Mouse (Mus musculus) kidney, embryonic 14.5 days (tissue): ENCODE results near the gene Lrrc27. TPM values are rescaled to one million over a fixed set of nuclear protein-coding genes. Genes with fewer than 3 reads are reported as not detected.

ENCODE experiments used
- ATAC-seq: fragments of 200-750 bp; cut with Nextera tagmentation; 2 replicates; pipeline ENCODE4 v1.8.0; 2017; ENCODE audit warnings: moderate number of reproducible peaks, mild to moderate bottlenecking, moderate TSS enrichment, moderate library complexity; ENCODE audit not compliant: low FRiP score, low TSS enrichment
- H3K27ac ChIP-seq: fragments of 300-500 bp; sonication (generic); 2 replicates; pipeline ENCODE4 v1.5.1; 2014; ENCODE audit warnings: low read depth, mild to moderate bottlenecking, low read length, moderate library complexity, mixed read lengths
- H3K27me3 ChIP-seq: fragments of 300-500 bp; sonication (generic); 2 replicates; pipeline ENCODE4 v1.6.1; 2014; ENCODE audit warnings: mild to moderate bottlenecking, low read length; ENCODE audit not compliant: control insufficient read depth, insufficient read depth
- H3K36me3 ChIP-seq: fragments of 300-500 bp; sonication (generic); 2 replicates; pipeline ENCODE4 v1.6.1; 2014; ENCODE audit warnings: low read length, mixed read lengths; ENCODE audit not compliant: control insufficient read depth, insufficient read depth
- H3K4me1 ChIP-seq: fragments of 300-500 bp; sonication (generic); 2 replicates; pipeline ENCODE4 v1.6.1; 2014; ENCODE audit warnings: low read length, mixed read lengths; ENCODE audit not compliant: control insufficient read depth, insufficient read depth
- H3K4me2 ChIP-seq: fragments of 300-500 bp; sonication (generic); replicated peaks from 2 replicates; pipeline ENCODE4 v1.6.1; 2014; ENCODE audit warnings: low read depth, mild to moderate bottlenecking, low read length
- H3K4me3 ChIP-seq: fragments of 300-500 bp; sonication (generic); 2 replicates; pipeline ENCODE4 v1.5.1; 2014; ENCODE audit warnings: mild to moderate bottlenecking, low read length
- H3K9ac ChIP-seq: fragments of 300-500 bp; sonication (generic); 2 replicates; pipeline ENCODE4 v1.6.1; 2014; ENCODE audit warnings: low read depth, mild to moderate bottlenecking, low read length, moderate library complexity
- H3K9me3 ChIP-seq: fragments of 300-500 bp; sonication (generic); 2 replicates; pipeline ENCODE4 v1.6.1; 2016; ENCODE audit warnings: low read length; ENCODE audit not compliant: control insufficient read depth
- WGBS: fragments of 180-500 bp; shearing (Covaris S2); extraction: QIAGEN DNeasy Blood & Tissue Kit; methylation state at CpG from one replicate; pipeline ENCODE4 v1.1.7; 2014; 5-methylcytosine and 5-hydroxymethylcytosine counted together
- polyA plus RNA-seq: library from polyadenylated mRNA; unstranded; fragments of >200 nt; fragmentation: Nextera tagmentation; extraction: Ambion mirVana; gene quantifications from 2 replicates; pipeline ENCODE4 v1.2.1, GENCODE M21; 2014

The Lrrc27 gene
- polyA plus RNA-seq, 1 experiment from 2014 or later = 6.6 TPM

- H3K27me3 ChIP-seq = peaks cover 4% of the 10 kb centered on the region
- no peak overlapping the region for H3K4me2 ChIP-seq
- H3K4me1 ChIP-seq = peaks cover 39% of the 10 kb centered on the region
- peaks cover 12% of the 10 kb centered on the region; the same call in 1 of the 2 replicates for H3K36me3 ChIP-seq
- no peaks in the 10 kb centered on the region for H3K9me3 ChIP-seq
- 57% methylated on average over 3 of the region's 3 CpGs for WGBS
- no peak overlapping the region for H3K9ac ChIP-seq
- no peak overlapping the region for H3K4me3 ChIP-seq
- H3K27ac ChIP-seq = no peak overlapping the region
- no peak for ATAC-seq
Observed at GRCm38 (mm10) chr7:139253462-139253861, 40.7 kb downstream of the Lrrc27 start.

DNA sequence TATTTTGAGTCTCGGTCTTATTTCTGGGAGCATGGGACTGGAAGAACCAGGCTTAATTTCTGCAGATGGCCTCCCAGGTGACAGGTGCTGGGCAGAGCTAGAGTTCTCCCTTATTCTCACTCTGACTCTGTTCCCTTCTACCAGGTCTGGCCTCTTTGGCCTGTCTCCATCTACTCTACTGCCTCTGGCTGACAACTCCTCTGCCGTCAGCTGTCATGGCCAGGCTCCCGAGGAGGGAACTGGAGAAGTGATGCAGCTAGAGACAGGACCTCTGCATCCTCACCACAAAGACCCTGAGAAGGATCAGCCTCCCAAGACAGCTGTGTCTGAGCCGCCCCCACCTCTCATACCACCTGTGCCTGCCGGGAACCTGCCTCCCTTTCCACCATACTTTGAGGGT lies 41.8 kb downstream of the Lrrc27 start:
- Histone ChIP-seq H3K4me3 (no peak overlapping the region), H3K36me3 (peaks cover 12% of the 10 kb centered on the region; the same call in 1 of the 2 replicates), H3K9me3 (no peaks in the 10 kb centered on the region), H3K27ac (no peak overlapping the region), H3K4me2 (no peak overlapping the region), H3K27me3 (peaks cover 4% of the 10 kb centered on the region; the same call in 1 of the 2 replicates), H3K9ac (no peak overlapping the region), H3K4me1 (peaks cover 31% of the 10 kb centered on the region)
- WGBS = 81% methylated on average over 5 of the region's 5 CpGs
- ATAC-seq = no peak

DNA sequence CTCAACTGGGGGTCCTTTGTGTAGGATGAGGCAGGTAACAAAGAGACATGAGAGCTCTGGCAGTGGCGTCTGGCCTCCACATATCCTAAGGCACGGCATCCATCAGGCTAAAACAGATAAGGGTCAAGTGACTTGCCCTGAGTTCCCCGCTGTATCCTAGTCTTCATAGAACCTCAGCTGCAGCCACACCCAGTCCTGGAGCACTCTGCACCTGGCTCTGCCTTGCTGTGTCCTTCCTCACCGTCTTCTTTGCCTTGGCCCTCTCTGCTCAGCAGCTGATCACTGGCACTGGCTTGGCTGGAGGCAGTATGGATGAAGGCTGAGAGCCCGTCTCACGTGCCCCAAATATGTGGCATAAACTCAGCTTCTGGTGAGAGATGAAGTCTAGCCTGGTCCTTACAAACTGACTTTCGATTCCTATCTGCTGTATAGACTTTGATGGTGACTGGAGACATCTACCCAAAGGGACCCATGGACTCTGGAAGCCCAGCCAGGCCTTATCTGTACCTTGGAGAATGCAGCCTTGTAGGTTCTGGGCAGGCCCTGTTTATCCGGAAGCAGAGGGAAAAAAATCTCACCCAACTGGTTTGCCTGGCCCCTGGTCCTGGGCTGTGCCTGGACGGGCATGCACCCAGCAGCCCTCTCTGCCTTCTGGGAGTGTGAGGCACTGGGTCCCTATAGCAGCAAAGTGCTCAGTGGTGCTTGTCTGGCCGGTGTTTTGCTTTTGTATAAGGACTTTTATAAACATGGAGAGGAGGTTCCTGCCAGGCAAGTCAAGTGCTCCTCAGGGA lies 45.2 kb downstream of the Lrrc27 start:
- H3K27ac ChIP-seq = peak overlapping the region; percentile 74
- peaks cover 12% of the 10 kb centered on the region; the same call in 1 of the 2 replicates for H3K36me3 ChIP-seq
- no peak overlapping the region for H3K4me3 ChIP-seq
- ATAC-seq = peak; percentile 71
- peaks cover 2% of the 10 kb centered on the region; the same call in 1 of the 2 replicates for H3K9me3 ChIP-seq
- WGBS = 72% methylated on average over 10 of the region's 10 CpGs
- no peaks in the 10 kb centered on the region for H3K27me3 ChIP-seq
- peaks cover 4% of the 10 kb centered on the region; the same call in 1 of the 2 replicates for H3K4me1 ChIP-seq
- no peak overlapping the region for H3K9ac ChIP-seq
- no peak overlapping the region for H3K4me2 ChIP-seq

- ATAC-seq = no peak
- Histone ChIP-seq H3K9ac (no peak overlapping the region), H3K4me1 (peaks cover 9% of the 10 kb centered on the region; the same call in 1 of the 2 replicates), H3K27ac (no peak overlapping the region), H3K36me3 (no peaks in the 10 kb centered on the region), H3K27me3 (no peaks in the 10 kb centered on the region), H3K4me3 (no peak overlapping the region), H3K9me3 (peaks cover 2% of the 10 kb centered on the region; the same call in 1 of the 2 replicates), H3K4me2 (no peak overlapping the region)
- 42% methylated on average over 4 of the region's 4 CpGs for WGBS
Observed at GRCm38 (mm10) chr7:139264337-139264736, 51.5 kb downstream of the Lrrc27 start.

DNA sequence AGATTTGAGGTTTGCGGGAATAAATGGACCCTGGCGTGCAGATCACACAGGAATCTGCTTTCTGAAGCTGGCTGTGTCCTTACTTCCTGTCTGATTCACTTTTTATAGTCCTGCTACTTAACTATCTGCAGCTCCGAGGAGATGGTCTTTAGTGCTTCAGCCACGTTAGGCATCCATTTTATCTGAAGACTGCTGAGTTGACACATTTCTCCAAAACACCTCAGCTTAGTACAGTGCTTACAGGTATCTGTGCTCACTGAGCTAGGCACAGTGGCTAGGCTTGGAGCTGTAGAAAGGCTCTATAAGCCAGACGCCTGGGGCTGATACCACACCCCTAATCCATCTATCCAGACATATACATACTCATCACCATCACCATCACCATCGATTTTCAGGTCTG lies 52.8 kb downstream of the Lrrc27 start:
- Histone ChIP-seq H3K4me1 (peaks cover 9% of the 10 kb centered on the region; the same call in 1 of the 2 replicates), H3K27ac (no peak overlapping the region), H3K4me3 (no peak overlapping the region), H3K36me3 (no peaks in the 10 kb centered on the region), H3K9ac (no peak overlapping the region), H3K4me2 (no peak overlapping the region), H3K9me3 (peaks cover 2% of the 10 kb centered on the region; the same call in 1 of the 2 replicates), H3K27me3 (no peaks in the 10 kb centered on the region)
- WGBS = 68% methylated on average over 6 of the region's 6 CpGs
- no peak for ATAC-seq

- Histone ChIP-seq H3K9ac (no peak overlapping the region), H3K27me3 (no peaks in the 10 kb centered on the region), H3K36me3 (no peaks in the 10 kb centered on the region), H3K9me3 (no peaks in the 10 kb centered on the region), H3K4me3 (no peak overlapping the region), H3K27ac (no peak overlapping the region), H3K4me2 (no peak overlapping the region), H3K4me1 (peaks cover 9% of the 10 kb centered on the region; the same call in 1 of the 2 replicates)
- WGBS = 77% methylated on average over 6 of the region's 6 CpGs
- no peak for ATAC-seq
Observed at GRCm38 (mm10) chr7:139266431-139266830, 53.6 kb downstream of the Lrrc27 start.

GRCm38 (mm10) chr7:139266886-139267870 lies 54.4 kb downstream of the Lrrc27 start:
- Histone ChIP-seq H3K9ac (no peak overlapping the region), H3K27me3 (no peaks in the 10 kb centered on the region), H3K4me1 (peaks cover 9% of the 10 kb centered on the region; the same call in 1 of the 2 replicates), H3K4me3 (no peak overlapping the region), H3K36me3 (no peaks in the 10 kb centered on the region), H3K4me2 (no peak overlapping the region), H3K9me3 (no peaks in the 10 kb centered on the region), H3K27ac (no peak overlapping the region; the same call in 1 of the 2 replicates)
- 53% methylated on average over 8 of the region's 8 CpGs for WGBS
- no peak for ATAC-seq

GRCm38 (mm10) chr7:139270738-139271137 lies 58.0 kb downstream of the Lrrc27 start:
- Histone ChIP-seq H3K36me3 (no peaks in the 10 kb centered on the region), H3K9me3 (no peaks in the 10 kb centered on the region), H3K27ac (no peak overlapping the region), H3K4me3 (no peak overlapping the region), H3K27me3 (no peaks in the 10 kb centered on the region), H3K9ac (no peak overlapping the region), H3K4me2 (no peak overlapping the region), H3K4me1 (peaks cover 25% of the 10 kb centered on the region)
- 29% methylated on average over 1 of the region's 1 CpGs for WGBS
- ATAC-seq = no peak
